Mouse (Mus musculus) heart, embryonic 16.5 days (tissue): ENCODE measurements around the gene Cog3. TPM values are rescaled to one million over a fixed set of nuclear protein-coding genes. Genes with fewer than 3 reads are reported as not detected.
A peak's percentile ranks its signal among the peaks of the same experiment; 100 is the strongest.

ENCODE experiments used
- ATAC-seq: fragments of 200-750 bp; cut with Nextera tagmentation; replicated peaks from 2 replicates; pipeline ENCODE4 v1.8.0; 2017; ENCODE audit warnings: moderate number of reproducible peaks; ENCODE audit not compliant: insufficient read depth, low FRiP score; ENCODE audit errors: extremely low read depth
- H3K27ac ChIP-seq: fragments of 300-500 bp; sonication (generic); 2 replicates; pipeline ENCODE4 v1.5.1; 2014; ENCODE audit warnings: mild to moderate bottlenecking, low read length, control low read depth, moderate library complexity
- H3K27me3 ChIP-seq: fragments of 300-500 bp; sonication (generic); 2 replicates; pipeline ENCODE4 v1.6.1; 2014; ENCODE audit warnings: low read length, mixed read lengths; ENCODE audit not compliant: control insufficient read depth, insufficient read depth
- H3K36me3 ChIP-seq: fragments of 300-500 bp; sonication (generic); 2 replicates; pipeline ENCODE4 v1.6.1; 2014; ENCODE audit not compliant: control insufficient read depth, insufficient read depth
- H3K4me1 ChIP-seq: fragments of 300-500 bp; sonication (generic); 2 replicates; pipeline ENCODE4 v1.6.1; 2014; ENCODE audit warnings: low read length, mixed read lengths; ENCODE audit not compliant: control insufficient read depth, insufficient read depth
- H3K4me2 ChIP-seq: fragments of 300-500 bp; sonication (generic); 2 replicates; pipeline ENCODE4 v1.6.1; 2014; ENCODE audit warnings: low read depth, mild to moderate bottlenecking, control low read depth, low read length
- H3K4me3 ChIP-seq: fragments of 300-500 bp; sonication (generic); 2 replicates; pipeline ENCODE4 v1.5.1; 2014; ENCODE audit warnings: mild to moderate bottlenecking, control low read depth, low read length
- H3K9ac ChIP-seq: fragments of 300-500 bp; sonication (generic); 2 replicates; pipeline ENCODE4 v1.6.1; 2014; ENCODE audit warnings: low read length, control low read depth
- H3K9me3 ChIP-seq: fragments of 300-500 bp; sonication (generic); replicated peaks from 2 replicates; pipeline ENCODE4 v1.6.1; 2016; ENCODE audit warnings: low read length; ENCODE audit not compliant: control insufficient read depth
- WGBS: fragments of 180-500 bp; shearing (Covaris S2); extraction: QIAGEN DNeasy Blood & Tissue Kit; methylation state at CpG from one replicate; pipeline ENCODE4 v1.1.7; 2014; 5-methylcytosine and 5-hydroxymethylcytosine counted together
- polyA plus RNA-seq: library from polyadenylated mRNA; unstranded; fragments of >200 nt; fragmentation: Nextera tagmentation; extraction: Ambion mirVana; gene quantifications from 2 replicates; pipeline ENCODE4 v1.2.1, GENCODE M21; 2015

Gene Cog3
- polyA plus RNA-seq = 13.6 and 13.7 TPM in 2 replicates

GRCm38 (mm10) chr14:75753991-75754817 is at the start of gene Cog3:
TSS of gene Cog3 (minus strand) at chr14:75754517.
- peak within 1 kb of the TSS; percentile 82 for H3K4me2 ChIP-seq
- H3K4me3 ChIP-seq = peak within 1 kb of the TSS; percentile 99
- ATAC-seq = peak; percentile 98
- WGBS = under 1% methylated on average over 78 of the region's 78 CpGs
- no peaks in the 10 kb centered on the region for H3K9me3 ChIP-seq
- H3K36me3 ChIP-seq = no peaks in the 10 kb centered on the region
- peaks cover 18% of the 10 kb centered on the region for H3K4me1 ChIP-seq
- H3K9ac ChIP-seq = peak within 1 kb of the TSS; percentile 96
- peak within 1 kb of the TSS; percentile 92 for H3K27ac ChIP-seq
- peaks cover 4% of the 10 kb centered on the region; the same call in 1 of the 2 replicates for H3K27me3 ChIP-seq

DNA sequence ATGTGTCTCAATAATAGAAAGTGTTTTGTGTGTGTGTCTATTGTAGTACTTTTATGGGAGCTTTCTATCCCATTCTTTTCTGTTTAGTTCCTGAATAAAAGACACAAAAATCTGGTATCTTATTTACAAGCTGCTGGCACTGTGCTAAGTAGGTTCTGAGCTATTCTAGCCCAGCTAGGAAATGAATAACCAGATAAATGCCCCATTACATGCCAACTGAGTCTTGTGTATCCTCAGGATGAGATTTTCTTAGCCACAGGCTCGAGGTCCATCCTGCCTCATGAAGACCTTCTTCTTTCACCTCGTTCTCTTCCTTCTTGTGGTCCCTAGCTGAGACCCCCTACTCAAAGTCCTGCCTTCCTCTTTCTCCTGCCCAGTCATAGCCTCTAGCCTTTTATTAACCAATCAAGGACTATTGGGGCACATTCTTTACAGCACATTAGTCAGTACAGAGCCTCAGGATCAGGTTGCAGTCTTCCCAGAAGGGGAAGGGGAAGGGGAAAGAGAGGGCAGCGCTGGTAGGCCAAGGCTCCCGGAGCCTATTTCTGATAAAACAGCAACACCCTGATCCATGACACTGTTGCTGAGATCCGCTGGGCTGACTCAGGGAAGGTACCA is 43.6 kb upstream of the Cog3 start:
- H3K9me3 ChIP-seq = no peaks in the 10 kb centered on the region
- whole genome bisulfite sequencing = 42% methylated on average over 5 of the region's 5 CpGs
- peaks cover 7% of the 10 kb centered on the region for H3K4me1 ChIP-seq
- H3K36me3 ChIP-seq = no peaks in the 10 kb centered on the region
- no peak overlapping the region for H3K27ac ChIP-seq
- no peak for ATAC-seq
- H3K4me2 ChIP-seq = no peak overlapping the region
- H3K4me3 ChIP-seq = no peak overlapping the region
- H3K9ac ChIP-seq = no peak overlapping the region
- no peaks in the 10 kb centered on the region for H3K27me3 ChIP-seq

GRCm38 (mm10) chr14:75795918-75796317 is 41.6 kb upstream of the Cog3 start:
- H3K4me2 ChIP-seq = no peak overlapping the region
- no peak overlapping the region for H3K27ac ChIP-seq
- ATAC-seq = no peak
- no peaks in the 10 kb centered on the region for H3K36me3 ChIP-seq
- no peak overlapping the region for H3K9ac ChIP-seq
- H3K4me3 ChIP-seq = no peak overlapping the region
- 80% methylated on average over 4 of the region's 4 CpGs for WGBS
- H3K9me3 ChIP-seq = no peaks in the 10 kb centered on the region
- H3K27me3 ChIP-seq = no peaks in the 10 kb centered on the region
- no peaks in the 10 kb centered on the region for H3K4me1 ChIP-seq

DNA sequence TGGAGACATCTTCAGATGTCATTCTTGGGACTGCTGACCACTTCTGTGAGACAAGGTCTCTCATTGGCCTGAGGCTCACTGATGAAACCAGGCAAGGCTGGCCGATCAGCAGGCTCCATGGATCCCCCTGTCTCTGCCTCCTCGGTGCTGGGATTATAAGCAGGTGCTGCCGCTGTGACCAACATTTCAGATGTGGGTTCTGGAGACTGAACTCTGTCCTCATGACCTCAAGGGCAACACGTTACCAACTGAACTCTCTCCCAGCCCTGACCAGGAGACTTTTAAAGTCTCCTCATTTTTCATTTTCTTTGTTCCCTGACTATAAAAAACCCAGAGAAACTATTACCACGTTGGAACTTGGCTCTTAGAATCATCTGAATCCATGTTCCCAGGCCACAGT is 40.4 kb upstream of the Cog3 start:
- no peaks in the 10 kb centered on the region for H3K27me3 ChIP-seq
- no peaks in the 10 kb centered on the region for H3K36me3 ChIP-seq
- WGBS = 78% methylated on average over 5 of the region's 5 CpGs
- H3K4me3 ChIP-seq = no peak overlapping the region
- no peaks in the 10 kb centered on the region for H3K4me1 ChIP-seq
- H3K27ac ChIP-seq = no peak overlapping the region
- no peaks in the 10 kb centered on the region for H3K9me3 ChIP-seq
- H3K4me2 ChIP-seq = no peak overlapping the region
- no peak for ATAC-seq
- H3K9ac ChIP-seq = no peak overlapping the region

DNA sequence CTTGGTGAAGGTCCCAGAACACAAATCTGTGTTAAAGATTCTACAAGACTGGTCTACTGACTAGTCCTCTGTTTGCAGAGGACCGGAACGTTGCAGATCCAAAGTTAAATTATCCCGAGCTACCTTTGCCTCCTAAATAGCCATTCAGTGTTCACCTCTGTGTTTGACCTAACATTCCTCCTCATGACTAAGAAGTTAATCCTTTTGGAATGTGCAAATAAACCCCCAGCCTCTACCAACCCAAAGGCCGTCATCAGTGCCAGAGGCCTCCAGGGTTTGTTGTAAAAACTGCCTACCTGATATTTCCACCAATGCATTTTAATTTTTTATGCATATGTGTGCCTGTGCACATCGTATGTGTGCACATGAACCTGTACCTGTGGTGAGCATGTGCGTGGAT is 40.0 kb upstream of the Cog3 start:
- Histone ChIP-seq H3K27ac (no peak overlapping the region), H3K9ac (no peak overlapping the region), H3K4me2 (no peak overlapping the region), H3K9me3 (no peaks in the 10 kb centered on the region), H3K4me1 (no peaks in the 10 kb centered on the region), H3K36me3 (no peaks in the 10 kb centered on the region), H3K27me3 (no peaks in the 10 kb centered on the region), H3K4me3 (no peak overlapping the region)
- 71% methylated on average over 6 of the region's 6 CpGs for WGBS
- no peak for ATAC-seq

DNA sequence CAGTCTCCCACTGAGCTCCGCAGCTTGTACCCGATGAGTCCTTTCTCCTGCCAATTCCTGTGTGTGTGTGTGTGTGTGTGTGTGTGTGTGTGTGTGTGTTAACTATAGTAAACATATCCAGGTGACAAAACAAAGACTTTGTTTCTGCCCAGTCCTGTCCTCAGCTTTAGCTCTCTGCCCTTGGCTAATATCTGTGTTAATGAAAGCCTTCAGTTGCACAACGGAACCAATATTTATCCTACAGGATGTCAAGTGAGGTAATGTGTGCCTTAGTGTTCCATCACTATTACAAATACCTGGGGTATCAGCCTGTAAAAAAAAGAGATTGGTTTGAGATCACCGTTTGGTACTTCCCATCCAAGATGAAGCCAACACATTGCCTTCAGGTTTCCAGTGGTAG is 38.8 kb upstream of the Cog3 start:
- H3K4me2 ChIP-seq = no peak overlapping the region
- ATAC-seq = no peak
- H3K9me3 ChIP-seq = no peaks in the 10 kb centered on the region
- no peak overlapping the region for H3K9ac ChIP-seq
- WGBS = 86% methylated on average over 4 of the region's 4 CpGs
- H3K27me3 ChIP-seq = no peaks in the 10 kb centered on the region
- no peak overlapping the region for H3K4me3 ChIP-seq
- H3K27ac ChIP-seq = no peak overlapping the region
- no peaks in the 10 kb centered on the region for H3K36me3 ChIP-seq
- H3K4me1 ChIP-seq = no peaks in the 10 kb centered on the region

DNA sequence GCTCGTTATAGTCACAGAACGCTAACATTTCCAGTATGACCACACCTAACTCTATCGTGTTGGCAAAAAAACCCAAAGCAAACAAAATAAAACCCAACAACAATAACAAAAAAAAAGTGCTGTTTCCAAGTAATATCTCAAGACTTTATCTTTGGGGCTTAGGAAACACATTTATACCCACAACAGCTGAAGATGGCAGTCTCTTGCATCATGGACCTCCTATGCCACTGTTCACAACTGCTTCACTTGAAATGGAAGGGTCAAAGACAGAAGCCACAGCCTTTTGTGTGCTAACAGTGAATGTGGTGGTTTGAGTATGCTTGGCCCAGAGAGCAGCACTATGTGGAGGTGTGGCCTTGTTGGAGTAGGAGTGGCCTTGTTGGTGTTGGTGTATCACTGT is 37.1 kb upstream of the Cog3 start:
- Histone ChIP-seq H3K36me3 (no peaks in the 10 kb centered on the region), H3K27ac (no peak overlapping the region), H3K4me1 (peaks cover 6% of the 10 kb centered on the region; the same call in 1 of the 2 replicates), H3K4me3 (no peak overlapping the region), H3K9me3 (no peaks in the 10 kb centered on the region), H3K27me3 (no peaks in the 10 kb centered on the region), H3K4me2 (no peak overlapping the region), H3K9ac (no peak overlapping the region)
- 79% methylated on average over 3 of the region's 3 CpGs for WGBS
- ATAC-seq = no peak

DNA sequence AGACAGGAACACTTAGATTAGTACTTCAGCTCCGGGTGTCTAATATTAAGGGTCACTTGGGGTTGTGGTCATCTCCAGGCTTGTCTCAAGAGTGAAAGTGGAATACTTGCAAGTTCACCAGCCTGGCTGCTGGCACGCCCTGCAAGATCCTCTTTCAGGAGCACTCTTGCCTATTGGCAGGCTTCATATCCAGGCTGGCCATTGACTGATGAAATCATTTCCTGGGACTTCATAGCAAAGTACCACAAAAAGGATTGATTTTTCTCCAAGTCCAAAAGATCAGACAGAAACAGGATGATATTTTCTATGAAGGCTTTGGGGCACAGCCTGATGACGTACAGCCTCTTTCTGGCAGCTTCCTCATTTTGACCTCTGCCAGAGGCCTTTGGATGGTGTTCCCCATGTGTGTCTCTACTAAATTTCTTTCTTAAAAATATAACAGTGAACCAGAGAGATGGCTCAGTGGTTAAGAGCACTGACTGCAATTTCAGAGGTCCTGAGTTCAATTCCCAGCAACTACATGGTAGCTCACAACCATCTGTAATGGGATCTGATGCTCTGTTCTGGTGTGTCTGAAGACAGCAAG is 36.2 kb upstream of the Cog3 start:
- no peak for ATAC-seq
- whole genome bisulfite sequencing = 81% methylated on average over 3 of the region's 3 CpGs

DNA sequence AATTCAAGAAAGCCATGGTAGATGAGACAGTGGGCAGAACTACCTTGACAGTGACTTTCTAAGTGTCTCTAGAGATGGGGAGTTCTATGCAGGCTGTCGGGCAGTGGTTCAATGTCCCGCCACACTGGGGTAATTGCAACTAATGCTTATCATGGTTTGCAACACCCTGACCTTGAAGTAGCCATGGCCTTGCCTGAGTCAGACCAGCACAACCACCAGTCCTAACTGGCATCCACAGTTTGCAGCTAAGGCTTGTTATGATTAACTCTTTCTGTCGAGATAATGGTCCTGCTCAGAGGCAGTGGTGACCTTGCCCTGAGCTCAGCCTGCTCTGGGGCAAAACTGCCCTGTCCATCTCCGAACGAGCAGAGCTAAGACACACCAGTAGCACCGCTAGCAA is 35.0 kb upstream of the Cog3 start:
- Histone ChIP-seq H3K27ac (no peak overlapping the region), H3K4me2 (no peak overlapping the region), H3K27me3 (no peaks in the 10 kb centered on the region), H3K9me3 (no peaks in the 10 kb centered on the region), H3K4me1 (peaks cover 12% of the 10 kb centered on the region), H3K9ac (no peak overlapping the region), H3K4me3 (no peak overlapping the region), H3K36me3 (no peaks in the 10 kb centered on the region)
- ATAC-seq = no peak
- WGBS = 56% methylated on average over 6 of the region's 6 CpGs

More for the DNA sequence above, 36.2 kb upstream of the Cog3 start:
- H3K4me1 ChIP-seq = peaks cover 12% of the 10 kb centered on the region
- H3K4me3 ChIP-seq = no peak overlapping the region
- no peak overlapping the region for H3K27ac ChIP-seq
- H3K4me2 ChIP-seq = no peak overlapping the region
- H3K27me3 ChIP-seq = no peaks in the 10 kb centered on the region
- H3K9ac ChIP-seq = no peak overlapping the region
- no peaks in the 10 kb centered on the region for H3K36me3 ChIP-seq
- H3K9me3 ChIP-seq = no peaks in the 10 kb centered on the region
